Mouse (Mus musculus) cerebellum, adult 11 months (tissue): Measurements from ENCODE around the gene Sfxn3.
"Not testable (repeated sequence)": the region's sequence is repeated elsewhere in the genome, so short reads cannot be mapped to it uniquely, and the experiment has no call there.

Experiments
- DNase-seq: peaks from one replicate; pipeline ENCODE4 v3.0.0; 2022

Sfxn3 gene

DNA sequence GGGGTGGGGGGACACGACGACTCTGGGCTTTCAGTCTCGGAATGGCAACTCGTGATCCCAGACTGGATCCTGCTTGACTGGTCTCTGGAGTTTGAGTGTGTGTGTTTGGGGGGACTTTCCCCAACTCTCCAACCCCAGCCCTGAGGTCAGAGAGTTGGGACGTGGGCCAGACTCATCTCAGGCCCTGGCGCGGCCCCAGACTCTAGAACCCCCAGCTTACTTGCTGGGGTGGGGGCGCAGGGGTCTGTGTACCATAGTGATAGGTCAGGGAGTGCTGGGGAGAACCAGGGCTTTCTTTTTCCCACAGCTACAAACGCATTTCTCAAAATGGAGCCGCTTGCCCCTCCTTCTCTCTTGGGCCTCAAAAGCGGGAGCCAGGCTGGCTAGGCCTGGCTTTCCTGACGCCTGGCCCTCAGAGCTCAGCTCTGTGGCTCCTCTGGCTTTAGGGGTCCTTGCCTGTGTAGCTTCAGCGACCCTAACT, 28.9 kb upstream of the Sfxn3 start:
- peak; percentile 56 for DNase-seq

DNA sequence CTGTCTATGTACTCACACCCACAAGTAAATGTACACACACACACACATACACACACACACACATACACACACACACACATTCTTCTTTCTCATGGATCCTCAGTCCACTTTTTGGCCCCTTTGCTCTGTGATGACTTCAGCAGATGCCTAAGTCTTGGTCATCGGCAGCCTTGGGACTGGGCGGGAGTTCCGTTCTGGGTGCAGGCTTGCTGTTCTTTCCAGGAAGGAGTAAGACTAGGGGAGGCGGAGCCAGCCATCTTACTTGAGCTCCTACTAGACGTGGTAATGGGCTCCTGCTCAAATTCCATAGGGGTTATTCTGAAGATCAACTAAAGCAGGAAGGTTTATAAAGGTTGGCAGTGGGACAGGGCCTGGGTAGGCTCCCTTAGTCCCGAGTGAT, 27.0 kb upstream of the Sfxn3 start:
- DNase-seq, result no peak

DNA sequence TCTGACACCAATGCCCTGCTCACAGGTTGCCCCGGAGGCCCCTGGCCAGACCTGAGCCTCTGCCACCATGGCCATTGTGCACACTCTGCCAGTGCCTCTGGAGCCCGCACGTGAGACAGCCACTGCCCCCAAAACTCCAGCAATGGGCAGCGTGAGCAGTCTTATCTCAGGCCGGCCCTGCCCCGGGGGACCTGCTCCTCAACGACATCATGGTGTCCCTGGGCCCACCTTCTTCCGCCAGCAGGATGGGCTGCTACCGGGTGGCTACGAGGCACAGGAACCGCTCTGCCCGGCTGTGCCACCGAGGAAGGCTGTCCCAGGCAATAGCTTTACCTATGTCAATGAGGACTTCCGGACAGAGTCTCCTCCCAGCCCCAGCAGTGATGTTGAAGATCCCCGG, 25.9 kb upstream of the Sfxn3 start:
- DNase-seq, result no peak

DNA sequence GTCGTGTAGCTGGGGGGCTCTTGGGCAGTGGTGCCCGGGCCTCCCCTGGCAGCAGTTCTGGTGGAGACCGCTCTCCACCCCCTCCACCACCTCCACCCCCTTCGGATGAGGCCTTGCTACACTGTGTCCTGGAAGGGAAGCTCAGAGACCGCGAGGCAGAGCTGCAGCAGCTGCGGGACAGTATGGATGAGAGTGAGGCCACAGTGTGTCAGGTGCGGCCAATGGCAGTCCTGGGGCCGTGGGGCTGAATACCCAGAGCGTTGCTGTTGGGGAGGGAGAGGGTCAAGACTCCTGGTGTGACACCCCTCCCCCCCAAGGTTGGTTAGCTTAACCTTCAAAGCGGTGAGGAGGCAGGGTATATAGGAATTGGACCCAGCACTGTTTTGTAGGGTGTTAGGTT, 23.3 kb upstream of the Sfxn3 start:
- DNase-seq, result no peak

DNA sequence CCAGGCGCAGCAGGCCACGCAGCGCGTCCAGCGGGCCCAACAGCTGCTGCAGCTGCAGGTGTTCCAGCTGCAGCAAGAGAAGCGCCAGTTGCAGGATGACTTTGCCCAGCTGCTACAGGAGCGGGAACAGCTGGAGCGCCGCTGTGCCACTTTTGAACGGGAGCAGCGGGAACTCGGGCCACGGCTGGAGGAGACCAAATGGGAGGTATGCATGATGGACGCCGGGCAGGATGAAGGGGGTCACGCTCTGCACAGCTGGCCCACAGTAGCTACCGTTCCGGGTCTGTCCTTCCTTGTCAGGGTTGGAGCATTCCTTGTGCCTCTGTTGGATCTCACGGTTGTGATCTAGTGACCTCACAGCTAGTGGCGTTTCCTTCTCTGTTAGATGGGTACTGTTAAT, 22.5 kb upstream of the Sfxn3 start:
- DNase-seq, result no peak

DNA sequence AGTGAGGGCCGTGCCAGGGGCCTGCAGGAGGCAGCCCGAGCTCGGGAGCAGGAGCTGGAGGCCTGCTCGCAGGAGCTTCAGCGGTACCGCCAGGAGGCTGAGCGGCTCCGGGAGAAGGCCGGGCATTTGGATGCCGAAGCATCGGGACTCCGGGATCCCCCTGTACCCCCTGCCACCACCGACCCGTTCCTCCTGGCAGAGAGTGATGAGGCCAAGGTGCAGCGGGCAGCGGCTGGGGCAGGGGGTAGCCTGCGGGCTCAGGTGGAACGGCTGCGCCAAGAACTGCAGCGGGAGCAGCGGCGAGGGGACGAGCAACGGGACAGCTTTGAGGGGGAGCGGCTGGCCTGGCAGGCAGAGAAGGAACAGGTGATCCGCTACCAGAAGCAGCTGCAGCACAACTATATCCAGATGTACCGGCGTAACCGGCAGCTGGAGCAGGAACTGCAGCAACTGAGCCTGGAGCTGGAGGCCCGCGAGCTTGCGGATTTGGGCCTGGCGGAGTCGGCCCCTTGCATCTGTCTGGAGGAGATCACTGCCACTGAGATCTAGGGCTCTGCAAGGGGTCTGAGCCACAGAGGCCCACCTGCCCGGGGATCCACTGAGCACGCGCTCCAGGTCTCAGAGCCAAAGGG, 21.2 kb upstream of the Sfxn3 start:
- no peak for DNase-seq

DNA sequence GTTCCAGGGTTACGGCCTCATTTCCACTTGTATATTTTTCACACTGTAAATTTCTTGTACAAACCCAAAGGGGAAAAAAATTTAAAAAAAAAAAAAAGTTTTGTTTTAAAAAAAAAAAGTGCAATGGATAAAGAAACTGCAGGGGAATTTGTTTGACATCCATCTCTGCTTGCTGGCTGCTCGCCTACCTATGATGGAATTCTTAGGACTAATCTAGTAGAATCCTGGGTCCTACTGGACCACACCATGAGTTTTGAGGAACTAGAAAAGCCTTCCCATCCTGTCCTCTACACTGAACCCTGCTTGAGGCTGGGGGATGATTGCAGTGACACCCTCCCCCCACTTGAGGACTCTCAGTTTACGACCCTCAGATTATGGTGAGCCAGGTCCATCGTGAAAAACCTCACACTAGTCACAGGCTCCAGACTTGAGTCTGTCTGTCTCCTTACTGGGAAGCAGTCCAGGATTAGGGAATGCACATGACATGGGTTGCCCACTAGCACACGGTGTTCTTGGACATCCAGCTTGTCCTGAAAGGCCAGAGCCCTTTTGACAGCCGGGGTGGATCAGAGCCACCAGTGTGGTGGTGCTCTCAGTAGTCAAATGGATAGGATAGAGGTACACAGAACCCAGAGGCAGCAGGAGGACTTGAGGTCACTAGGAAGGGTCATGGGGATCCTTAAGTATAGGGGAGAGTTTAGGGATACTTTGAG, 20.2 kb upstream of the Sfxn3 start:
- DNase-seq, result no peak

DNA sequence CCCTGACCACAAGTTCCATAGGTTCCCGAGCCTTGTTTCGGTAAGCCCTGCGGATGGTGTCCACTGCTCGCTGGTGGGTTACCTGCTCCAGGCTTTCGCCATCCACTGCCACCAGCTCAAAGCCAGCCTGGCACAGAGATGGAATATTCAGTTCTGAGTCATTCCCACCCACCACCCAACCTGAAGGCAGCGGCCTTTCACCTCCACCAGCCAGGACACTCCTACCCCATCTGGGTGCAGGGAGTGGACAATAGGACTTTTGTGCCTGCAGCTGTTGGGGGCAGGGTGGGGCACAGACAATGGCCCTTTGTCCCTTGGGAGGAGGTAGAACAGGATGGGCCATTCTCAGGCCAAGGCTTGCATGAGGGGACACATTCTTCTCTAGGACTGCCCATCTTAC, 19.5 kb upstream of the Sfxn3 start:
- no peak for DNase-seq

DNA sequence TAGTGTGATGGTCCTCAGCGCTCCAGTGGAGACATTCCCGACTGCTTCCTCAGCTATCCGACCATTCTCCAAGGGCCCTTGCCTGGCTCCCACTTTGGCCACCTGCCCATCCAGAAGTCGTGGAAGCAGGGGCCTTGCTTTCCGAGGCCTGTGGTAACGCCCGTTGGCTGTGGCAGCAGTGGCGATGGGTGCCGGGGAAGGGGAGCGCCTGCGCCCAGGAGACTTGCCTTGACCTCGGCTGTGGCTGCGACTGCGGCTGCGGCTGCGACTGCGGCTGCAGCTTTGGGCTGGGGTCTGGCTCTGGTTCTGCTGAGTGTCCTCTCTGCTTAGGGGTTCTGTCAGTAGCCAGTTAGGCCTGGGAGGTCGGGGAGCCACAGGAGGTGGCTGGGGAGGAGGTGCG, 18.6 kb upstream of the Sfxn3 start:
- no peak for DNase-seq

DNA sequence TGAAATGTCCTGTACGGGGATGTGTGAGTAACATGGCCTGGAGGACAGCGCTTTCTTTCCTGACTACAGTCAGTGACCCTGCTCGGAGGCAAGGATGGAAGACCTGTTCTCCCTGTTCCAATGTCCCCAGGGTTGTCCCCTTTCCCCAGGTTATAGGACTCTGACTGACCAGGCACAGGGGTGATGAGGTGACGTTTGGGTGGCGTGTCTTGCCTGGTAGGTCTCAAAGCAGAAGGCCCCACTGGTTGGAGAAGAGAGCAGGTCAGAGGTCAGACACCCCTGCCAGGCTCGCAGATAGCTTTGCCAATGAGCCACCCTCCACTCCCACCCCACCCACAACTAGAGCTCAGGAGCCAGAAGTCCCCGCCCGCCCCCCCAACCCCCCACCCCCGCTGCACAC, 17.7 kb upstream of the Sfxn3 start:
- no peak for DNase-seq

DNA sequence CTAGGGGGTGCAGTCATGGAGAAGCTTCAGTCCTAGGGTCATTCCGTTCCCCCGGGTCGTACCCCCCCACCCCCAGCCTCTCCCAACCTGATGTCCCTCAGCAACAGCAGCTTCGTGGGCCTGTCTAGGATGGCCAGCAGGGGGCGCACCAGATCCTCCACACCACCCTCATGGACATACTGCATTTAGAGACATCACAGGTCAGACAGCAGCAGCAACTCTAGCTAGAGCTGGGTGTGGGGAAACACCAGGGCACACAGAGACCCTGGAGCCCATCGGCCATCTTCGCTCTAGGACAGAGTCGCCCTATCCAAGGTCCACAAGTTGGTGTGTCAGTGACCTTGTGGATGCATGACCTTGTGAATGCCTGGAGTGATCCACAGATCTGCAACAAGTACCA, 17.2 kb upstream of the Sfxn3 start:
- peak; percentile 76 for DNase-seq

DNA sequence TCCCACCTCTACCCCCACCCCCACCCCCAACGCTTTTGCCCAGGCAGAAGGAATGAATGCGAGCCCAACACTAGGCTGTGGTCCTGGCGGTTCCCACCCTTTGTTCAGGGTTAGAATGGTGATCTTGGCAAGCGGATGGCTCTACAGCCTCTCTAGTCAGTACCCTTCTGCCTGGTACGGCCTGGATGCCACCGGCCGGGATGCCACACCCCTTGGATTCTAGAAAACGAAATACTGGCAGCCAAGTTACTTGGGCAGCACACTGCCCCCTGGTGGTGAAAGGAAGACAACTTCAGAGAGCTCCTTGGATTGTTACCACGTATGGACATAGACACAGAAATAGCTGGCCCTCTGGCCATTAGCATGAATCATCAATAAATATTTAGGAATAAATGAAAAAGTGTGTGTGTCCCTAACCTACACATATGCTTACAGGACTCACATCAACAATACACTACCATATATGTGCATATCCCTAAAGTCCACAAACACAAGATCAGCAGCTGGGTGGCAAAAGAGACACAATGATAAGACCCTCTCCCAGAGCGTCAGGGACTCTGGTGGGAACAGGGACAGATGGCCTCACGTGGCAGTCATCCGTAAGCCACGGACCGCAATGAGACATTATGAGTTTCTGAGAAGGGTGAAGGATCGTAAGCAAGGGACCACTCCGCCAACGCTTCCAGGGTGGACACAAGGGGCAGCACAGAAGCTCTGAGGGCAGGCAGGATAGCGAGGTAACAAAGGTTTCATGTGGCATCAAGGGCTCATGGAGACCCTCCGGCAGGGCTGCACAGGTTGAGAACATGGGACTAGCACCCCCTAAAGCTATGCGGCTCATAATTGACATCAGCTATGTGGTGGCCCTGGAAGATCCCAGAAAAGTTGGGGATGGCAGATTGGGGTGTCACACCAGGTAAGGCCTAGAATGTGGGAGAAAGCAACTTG, 16.3 kb upstream of the Sfxn3 start:
- DNase-seq, result peak; percentile 84

DNA sequence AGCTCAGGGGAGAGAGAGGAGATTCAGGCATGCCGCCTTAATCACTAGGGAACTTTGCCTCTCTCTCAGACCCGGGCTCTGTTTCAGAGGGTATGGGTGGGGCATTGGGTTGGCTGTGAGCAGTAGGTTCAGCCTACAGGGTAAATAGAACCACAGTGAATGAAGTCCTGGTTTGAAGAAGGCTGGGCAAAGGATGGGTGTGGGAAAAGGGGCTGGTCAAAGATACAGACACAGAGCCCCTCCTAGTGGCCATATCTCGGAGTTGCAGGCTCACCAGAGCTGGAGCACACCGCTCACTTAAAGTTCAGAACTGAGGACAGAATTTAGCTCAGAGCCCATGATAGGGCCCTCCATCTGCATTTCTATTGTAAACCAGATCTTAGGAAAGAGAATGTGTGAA, 15.5 kb upstream of the Sfxn3 start:
- peak; percentile 77 for DNase-seq

DNA sequence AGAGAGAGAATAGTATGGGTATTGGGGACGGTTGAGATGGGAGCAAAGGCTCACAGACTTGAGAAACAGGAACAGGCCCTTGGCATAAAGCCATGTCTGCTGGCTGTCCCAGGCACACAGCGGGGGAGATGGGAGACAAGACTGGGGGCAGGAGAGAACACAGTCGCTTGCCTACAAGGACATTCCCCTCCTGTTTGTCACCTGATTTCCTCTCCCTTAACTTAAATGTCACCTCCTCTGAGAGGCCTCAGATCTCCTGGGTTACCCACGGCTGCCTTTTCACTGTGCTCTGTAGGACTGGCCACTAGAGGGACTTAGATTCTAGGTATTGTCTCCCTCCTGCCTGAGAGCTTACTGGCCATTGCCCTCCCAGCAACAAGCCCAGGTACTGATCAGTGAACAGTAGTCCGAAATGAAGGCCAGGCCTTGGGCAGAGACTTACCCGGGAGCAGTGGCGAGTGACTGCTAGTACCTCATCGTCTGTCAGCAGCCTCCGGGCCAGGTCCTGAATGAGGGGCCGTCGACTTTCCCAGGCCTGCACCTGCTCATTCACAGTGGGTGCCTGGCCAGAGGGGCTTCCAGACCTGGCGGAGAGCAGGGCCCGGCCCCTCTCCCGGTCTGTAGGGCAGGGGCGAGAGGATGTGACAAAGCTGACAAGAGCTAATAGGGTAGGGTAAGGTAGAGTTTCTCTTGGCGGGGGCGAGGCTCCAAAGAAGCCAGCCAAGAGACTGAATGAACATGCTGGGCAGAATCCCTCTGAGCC, 14.6 kb upstream of the Sfxn3 start:
- no peak for DNase-seq

DNA sequence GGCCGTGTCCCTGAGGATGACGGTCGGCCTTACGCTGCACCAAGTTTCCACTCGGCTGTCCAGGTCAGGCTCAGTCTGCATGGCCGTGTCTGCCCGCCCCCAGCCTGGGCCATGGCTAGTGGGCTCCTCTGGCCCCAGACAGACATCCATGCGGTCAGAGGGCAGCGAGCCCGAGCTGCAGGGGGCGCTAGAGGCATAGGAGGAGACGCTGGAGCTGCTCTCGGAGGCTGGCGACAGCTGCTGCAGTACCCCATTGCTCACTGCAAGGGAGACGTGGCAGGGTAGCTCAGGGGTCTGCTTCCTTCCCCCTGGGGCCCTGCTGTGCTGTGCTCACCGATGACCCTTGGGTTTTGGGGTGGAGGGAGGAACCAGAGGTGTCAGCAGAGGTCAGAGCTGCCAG, 10.4 kb upstream of the Sfxn3 start:
- DNase-seq, result peak; percentile 35

DNA sequence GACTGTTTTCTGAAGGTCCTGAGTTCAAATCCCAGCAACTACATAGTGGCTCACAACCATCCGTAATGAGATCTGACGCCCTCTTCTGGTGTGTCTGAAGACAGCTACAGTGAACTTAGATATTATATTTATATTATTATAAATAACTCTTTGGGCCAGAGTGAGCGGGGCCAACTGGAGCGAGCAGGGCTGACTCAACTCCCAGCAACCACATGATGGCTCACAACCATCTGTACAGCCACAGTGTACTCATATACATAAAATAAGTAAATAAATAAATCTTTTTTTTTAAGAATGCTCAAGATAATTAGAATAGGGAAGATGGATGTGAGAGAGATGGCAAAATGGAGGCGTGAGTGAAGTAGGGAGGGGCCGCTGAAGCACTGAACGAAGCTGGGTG, 9.1 kb upstream of the Sfxn3 start:
- DNase-seq, result not testable (repeated sequence)

DNA sequence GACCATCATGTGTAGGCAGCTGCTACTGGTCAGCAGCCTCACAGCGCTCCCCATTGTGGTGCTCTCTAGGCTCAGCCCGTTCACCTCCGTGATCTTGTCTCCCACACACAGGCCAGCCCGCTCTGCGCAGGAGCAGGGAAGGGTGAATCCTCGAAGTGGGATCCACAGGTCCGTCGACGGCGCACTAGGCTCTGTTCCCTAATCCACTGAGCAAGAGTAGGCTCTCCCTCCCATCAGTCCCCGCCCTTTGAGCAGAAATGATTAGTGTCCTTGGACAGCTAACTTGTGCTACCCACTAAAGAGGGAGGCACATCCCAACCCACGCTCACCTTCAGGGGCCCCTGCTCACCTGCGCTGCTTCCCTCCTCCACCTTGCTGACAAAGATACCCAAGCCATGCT, 7.1 kb upstream of the Sfxn3 start:
- no peak for DNase-seq

DNA sequence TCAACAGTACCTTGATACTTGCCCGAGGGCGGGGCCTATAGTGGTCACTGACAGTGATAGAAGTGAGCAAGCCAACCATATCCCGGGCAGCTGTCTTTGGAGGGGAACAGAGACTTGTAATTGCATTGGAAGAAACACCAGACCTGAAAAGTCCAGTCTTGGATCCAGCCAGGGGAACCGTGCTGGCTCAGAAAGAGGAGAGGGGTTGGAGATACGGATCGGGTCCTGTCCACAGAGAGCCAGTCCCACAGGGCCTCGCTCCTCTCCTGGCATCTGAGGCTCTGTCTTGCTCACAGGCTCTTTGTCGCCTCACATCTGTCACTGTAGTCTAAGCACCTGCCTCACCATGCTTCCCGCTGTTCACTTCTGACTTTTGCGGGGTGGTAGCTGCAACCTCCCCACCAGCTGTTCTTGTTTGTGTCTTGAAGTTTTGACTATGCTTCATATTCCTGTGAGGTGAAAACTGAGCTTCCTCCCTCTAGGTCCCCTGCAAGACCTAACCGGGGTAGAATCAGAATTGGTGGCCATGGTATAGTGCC, 2.8 kb upstream of the Sfxn3 start:
- no peak for DNase-seq

DNA sequence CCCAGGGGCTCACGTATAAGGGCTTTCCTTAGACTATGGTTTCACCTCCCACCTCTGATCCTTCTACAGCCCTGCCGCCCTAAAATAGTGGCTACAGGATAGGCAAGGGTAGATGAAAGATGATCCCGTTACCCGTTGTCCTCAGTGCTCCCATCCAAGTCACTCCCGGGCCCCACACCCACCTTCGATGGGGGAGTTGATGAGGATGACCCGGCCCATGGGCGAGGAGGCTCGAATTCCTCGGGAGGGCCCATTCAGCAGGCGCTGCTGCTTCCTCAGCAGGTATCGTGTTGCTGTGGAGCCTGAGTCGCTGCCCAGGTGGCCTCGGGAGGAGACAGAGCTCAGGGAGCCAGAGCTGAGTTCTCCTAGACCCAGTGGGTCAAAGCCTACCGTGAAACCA, 2.1 kb upstream of the Sfxn3 start:
- no peak for DNase-seq

DNA sequence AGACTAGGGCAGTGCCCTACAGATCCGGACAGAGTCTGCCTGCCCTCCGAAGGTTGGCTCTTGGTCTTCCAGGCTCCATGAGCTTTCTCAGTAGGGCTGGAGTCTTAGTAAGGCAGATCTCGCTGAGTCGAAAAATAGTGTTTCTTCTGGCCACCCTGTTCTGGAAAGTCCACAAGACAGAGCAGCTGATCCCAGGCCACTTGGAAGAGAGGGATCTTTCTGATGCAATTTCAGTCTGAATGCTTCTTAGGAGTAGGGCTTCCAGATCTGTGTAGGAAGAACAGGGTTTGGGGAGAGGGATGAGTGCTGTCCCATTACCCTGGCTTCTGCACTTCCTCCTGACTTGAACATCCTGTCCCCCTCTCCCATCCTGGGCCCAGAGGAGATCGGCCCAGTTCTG, 1.7 kb upstream of the Sfxn3 start, which contains the start of gene Pdzd7:
Gene Pdzd7, minus strand, starts transcription at position 67 of the 400 bp plus-strand sequence.
- no peak for DNase-seq

DNA sequence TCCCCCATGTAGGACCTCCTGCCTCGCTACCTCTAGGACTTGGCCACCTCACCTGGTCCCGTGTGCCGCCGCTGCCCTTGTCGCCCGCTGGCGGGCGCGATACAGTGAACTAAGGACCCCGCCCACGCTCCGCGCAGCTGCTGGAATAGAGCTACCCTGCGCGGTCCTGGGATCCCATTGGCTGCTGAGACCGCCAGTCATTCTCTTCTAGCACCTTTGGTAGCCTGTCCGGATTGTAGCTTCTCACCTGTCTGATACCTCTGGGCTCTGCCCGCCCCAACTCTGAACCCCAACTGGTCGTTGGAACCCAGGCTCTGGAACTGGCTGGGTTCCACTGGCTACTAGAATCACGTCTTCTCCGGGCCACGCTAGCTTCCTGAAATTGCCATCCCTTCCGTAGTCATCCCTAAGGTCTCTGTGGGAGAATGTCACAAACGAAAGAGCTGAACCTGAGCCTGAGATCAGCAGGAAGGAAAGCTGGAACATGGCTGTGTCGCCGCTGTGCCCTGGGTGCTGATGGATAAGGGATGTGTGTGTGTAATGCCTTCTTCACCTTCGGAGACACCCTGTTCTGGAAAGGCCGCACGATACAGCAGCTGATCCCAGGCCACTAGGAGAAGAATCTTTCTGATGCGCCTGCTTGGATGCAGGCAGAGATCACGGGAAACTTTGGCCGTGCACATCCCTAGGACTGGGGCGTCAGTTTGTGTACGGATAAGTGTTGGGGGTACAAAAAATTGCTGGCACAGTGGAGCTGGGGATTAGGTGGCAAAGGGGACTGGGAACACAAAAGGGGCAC, 581 bp upstream of the Sfxn3 start:
- peak; percentile 91 for DNase-seq
